Mouse (Mus musculus) MEL (cell line): ENCODE measurements around the gene Bcl7a.
A peak's percentile ranks its signal among the peaks of the same experiment; 100 is the strongest.

Experiments used
- CHD2 ChIP-seq: IDR thresholded peaks from 2 replicates; pipeline ENCODE4 v1.6.1; 2011; ENCODE audit warnings: low read length, improper control_type of control experiment
- CTCF ChIP-seq, 3 experiments: IDR thresholded peaks in 2 of 3; conservative IDR thresholded peaks in 1 of 3; 2 replicates each; pipeline ENCODE4 v1.5.1; 2011 to 2012; ENCODE audit warnings: low read length in 3 of 3, low read depth in 2 of 3, mild to moderate bottlenecking in 2 of 3, improper control_type of control experiment in 1 of 3, inconsistent platforms in 1 of 3, mixed read lengths in 1 of 3, moderate library complexity in 1 of 3; ENCODE audit not compliant: control insufficient read depth in 1 of 3, insufficient read depth in 1 of 3, poor library complexity in 1 of 3, severe bottlenecking in 1 of 3
- HCFC1 ChIP-seq: IDR thresholded peaks from 2 replicates; pipeline ENCODE4 v1.6.1; 2012; ENCODE audit warnings: low read depth, mild to moderate bottlenecking, inconsistent platforms, low read length, improper control_type of control experiment, moderate library complexity
- POLR2A ChIP-seq, 2 experiments: IDR thresholded peaks; 2 replicates each; pipeline ENCODE4 v1.6.1; 2011 to 2012; ENCODE audit warnings: low read length in 2 of 2, mild to moderate bottlenecking in 2 of 2, control low read depth in 1 of 2, improper control_type of control experiment in 1 of 2, low read depth in 1 of 2, moderate library complexity in 1 of 2; ENCODE audit not compliant: control insufficient read depth in 1 of 2, insufficient read depth in 1 of 2, poor library complexity in 1 of 2
- POLR2AphosphoS5 ChIP-seq: IDR thresholded peaks from 2 replicates; pipeline ENCODE4 v1.6.1; 2012; ENCODE audit warnings: low read depth, borderline replicate concordance, mild to moderate bottlenecking, inconsistent platforms, low read length, moderate library complexity, mixed read lengths
- RCOR1 ChIP-seq: IDR thresholded peaks from 2 replicates; pipeline ENCODE4 v1.6.1; 2012; ENCODE audit warnings: low read depth, mild to moderate bottlenecking, inconsistent platforms, low read length, improper control_type of control experiment
- TBP ChIP-seq: IDR thresholded peaks from 2 replicates; pipeline ENCODE4 v1.8.0; 2011; ENCODE audit warnings: low read depth, low read length, improper control_type of control experiment
- UBTF ChIP-seq: IDR thresholded peaks from 2 replicates; pipeline ENCODE4 v1.6.1; 2012; ENCODE audit warnings: low read depth, mild to moderate bottlenecking, inconsistent platforms, low read length, improper control_type of control experiment, moderate library complexity, borderline replicate concordance; ENCODE audit not compliant: insufficient read depth
- ZNF384 ChIP-seq: IDR thresholded peaks from 2 replicates; pipeline ENCODE4 v1.6.1; 2012; ENCODE audit warnings: low read depth, mild to moderate bottlenecking, inconsistent platforms, low read length, improper control_type of control experiment

DNA sequence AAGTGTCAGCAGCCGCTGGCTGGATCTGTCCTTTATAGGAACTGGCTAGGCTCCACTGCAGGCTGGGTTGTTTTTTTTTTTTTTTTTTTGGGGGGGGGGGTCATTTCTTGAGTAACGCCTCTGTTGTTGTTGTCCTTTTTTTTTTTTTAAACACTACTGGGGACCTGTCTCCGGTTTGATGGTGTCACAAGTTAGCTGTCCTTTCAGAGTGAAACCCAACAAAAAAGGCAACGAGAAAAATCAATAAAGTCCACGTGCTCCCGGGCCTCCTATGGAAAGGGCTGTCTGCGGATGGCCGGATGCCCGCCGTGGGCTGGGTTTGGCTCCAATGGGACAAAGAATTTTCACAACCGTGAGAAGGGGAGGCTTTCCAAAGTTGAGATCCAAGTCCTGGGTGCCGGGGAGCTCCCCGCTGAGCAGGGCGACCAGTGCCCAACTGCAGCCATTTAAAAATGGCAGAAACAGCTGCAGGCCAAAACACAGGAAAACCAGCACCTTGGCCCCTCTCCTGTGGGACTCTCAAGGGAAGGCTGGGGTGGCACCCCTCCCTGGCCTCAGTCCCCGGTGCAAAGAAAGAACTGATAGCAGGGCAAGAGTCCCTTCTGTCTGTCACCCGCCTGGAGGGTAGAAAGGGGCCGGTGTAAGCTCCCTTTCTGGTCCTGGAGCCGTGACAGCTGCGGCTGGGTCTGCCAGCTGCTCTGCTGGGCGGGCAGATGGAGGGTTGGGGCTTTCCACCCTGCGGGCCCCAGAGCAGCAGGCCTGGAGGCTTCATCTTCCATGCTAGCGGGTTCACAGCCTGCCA lies 2.4 kb downstream of the Bcl7a start:
- TF ChIP-seq CHD2 (no peak), RCOR1 (no peak), CTCF (IDR thresholded peaks at IDR 0.05 in 2 of 3, conservative IDR thresholded peaks at IDR 0.05 in 1 of 3; ENCODE audit: control insufficient read depth in 1 of 3, insufficient read depth in 1 of 3, low read depth in 2 of 3, low read length in 3 of 3, poor library complexity in 1 of 3, severe bottlenecking in 1 of 3) (no peak), POLR2A (IDR thresholded peaks at IDR 0.05; ENCODE audit: control insufficient read depth in 1 of 2, insufficient read depth in 1 of 2, low read depth in 1 of 2, low read length in 2 of 2, poor library complexity in 1 of 2) (no peak), HCFC1 (no peak), TBP (no peak), ZNF384 (peak; percentile 84), POLR2AphosphoS5 (no peak), UBTF (no peak)
